Mouse (Mus musculus) brown adipose tissue, adult 24 weeks (tissue): ENCODE data around the gene Pgpep1. TPM values are rescaled to one million over a fixed set of nuclear protein-coding genes. Genes with fewer than 3 reads are reported as not detected.

Experiments
- H3K27ac ChIP-seq: fragments of 200-500 bp; replicated peaks from 2 replicates; pipeline ENCODE4 v1.5.1; 2012; ENCODE audit warnings: low read depth, mild to moderate bottlenecking, low read length
- H3K4me1 ChIP-seq: fragments of 200-500 bp; 2 replicates; pipeline ENCODE4 v1.6.1; 2012; ENCODE audit warnings: low read length, mixed read lengths; ENCODE audit not compliant: control insufficient read depth, insufficient read depth, insufficient read length
- H3K4me3 ChIP-seq: fragments of 200-500 bp; 2 replicates; pipeline ENCODE4 v1.5.1; 2012; ENCODE audit warnings: low read depth, mild to moderate bottlenecking, low read length, moderate library complexity; ENCODE audit not compliant: insufficient read depth
- polyA plus RNA-seq: library from polyadenylated mRNA; stranded (reverse); fragments of >200 nt; gene quantifications from 2 replicates; pipeline ENCODE4 v1.2.4, GENCODE M21; 2012; ENCODE audit not compliant: missing spikeins, insufficient read depth, insufficient read length

The Pgpep1 gene
- polyA plus RNA-seq, 1 experiment = 37.7 TPM

DNA sequence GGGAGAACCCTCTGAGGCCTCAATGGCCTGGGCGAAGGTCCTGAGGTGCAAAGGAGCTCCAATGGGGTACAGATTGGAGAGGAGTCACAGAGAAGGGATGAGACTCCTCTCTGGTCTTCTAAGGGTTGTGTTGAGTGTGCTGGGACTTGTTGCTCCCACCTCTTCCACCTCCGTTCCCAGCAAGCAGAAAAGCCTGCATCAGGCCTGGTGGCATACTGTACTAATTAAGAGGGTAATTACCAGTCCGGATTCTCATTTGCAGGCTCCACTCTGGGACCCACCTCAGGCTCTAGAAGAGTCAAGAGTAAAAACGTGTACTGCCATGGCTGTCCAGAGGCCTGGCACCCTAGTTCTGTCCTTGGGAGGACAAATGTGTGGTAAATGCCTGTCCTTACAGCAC, 36.8 kb upstream of the Pgpep1 start:
- H3K4me1 ChIP-seq = peaks cover 22% of the 10 kb centered on the region
- peak overlapping the region; percentile 99 for H3K27ac ChIP-seq
- H3K4me3 ChIP-seq = no peak overlapping the region

DNA sequence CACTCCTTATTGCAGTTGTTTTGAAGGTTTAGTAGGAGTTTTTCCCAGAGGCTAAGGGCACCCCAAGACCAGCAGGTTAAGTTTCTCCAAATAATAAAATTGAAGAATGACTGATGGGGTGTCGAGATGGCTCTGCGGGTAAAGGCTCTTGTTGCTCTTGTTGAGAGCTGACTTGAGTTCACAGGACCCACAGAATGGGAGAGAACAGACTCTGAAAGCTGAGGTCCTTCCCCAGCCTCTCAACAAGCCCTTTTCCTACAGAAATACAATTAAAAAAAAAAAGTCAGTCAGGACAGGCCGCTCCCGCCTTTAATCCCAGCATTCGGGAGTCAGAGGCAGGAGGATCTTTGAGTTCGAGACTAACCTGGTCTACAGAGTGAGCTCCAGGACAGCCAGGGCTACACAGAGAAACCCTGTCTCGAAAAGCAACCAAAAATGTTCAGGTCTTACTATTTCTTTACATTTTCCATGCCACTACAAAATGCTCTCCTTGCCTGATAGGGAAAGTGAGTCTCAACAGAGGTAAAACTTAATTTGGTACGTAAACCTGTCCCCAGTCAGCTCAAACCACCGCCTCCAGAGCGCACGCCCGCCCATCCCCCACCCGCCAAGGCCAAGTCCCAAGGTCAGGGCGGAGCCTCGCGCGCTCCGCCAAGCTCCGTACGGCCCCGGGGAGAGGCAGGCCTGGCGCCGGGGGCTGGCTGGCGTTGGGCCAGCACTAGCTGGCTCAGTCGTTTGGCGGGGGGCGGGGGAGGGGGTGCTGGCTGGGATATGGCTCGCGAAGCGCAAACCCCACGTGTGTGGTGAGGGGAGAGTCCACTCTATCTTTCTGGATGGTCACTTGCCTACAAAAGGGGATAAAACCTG, 36.1 kb upstream of the Pgpep1 start:
- Histone ChIP-seq H3K4me3 (no peak overlapping the region), H3K4me1 (peaks cover 23% of the 10 kb centered on the region), H3K27ac (peak overlapping the region; percentile 68)

DNA sequence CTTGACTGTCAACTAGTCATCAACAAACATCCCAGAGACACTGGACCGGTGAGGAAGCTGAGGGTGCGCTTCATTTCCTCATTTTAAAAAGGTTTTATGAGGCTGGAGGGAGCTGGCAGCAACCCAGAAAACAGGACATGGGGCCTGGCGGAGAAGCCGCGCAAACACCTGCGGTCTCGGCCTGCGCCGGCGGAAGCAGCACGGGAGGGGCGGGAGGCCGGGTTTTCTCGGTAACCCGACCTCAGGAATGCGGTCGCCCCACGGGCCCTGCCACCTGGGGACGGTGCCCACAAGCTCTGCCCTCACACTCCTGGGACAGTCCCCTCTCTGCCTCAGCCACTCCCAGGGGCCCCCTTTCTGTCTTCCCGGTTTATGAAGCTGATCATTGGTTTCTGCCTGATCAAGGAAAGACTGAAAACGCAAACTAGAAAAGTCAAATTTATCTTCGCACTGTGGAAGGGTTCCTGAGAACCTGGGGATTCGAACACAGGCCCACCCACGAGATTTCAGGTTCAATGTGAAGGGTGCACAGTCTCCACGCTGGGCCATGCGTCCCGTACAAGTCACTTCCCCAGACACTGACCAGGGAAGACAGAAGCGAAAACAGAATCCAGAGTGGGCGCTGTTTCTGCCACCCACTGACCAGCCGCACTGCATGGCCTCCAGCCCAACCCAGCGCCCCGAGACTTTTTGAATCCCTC, 35.3 kb upstream of the Pgpep1 start:
- peaks cover 23% of the 10 kb centered on the region for H3K4me1 ChIP-seq
- peak overlapping the region; percentile 68 for H3K27ac ChIP-seq
- 0 out of 2 replicates have a peak overlapping the region, but pooled peaks have one; percentile 18 for H3K4me3 ChIP-seq

DNA sequence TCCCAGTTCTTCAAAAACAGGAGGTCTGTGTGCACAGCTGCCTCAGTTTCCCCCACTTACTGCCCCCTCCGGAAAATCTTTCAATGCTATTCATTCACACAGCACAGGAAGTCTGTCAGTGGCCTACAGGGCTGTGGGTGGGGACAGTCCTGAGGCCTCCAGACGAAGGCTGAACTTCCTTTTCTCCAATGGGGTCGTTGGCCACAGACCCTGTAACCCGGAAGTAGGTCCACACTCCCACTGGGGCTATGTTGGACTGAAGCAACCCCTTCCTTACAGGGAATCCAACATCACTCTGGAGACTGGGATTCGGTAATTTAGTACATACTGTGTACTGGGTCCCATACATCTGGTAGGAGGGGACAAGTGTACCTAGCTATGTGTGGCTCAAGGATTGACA, 33.4 kb upstream of the Pgpep1 start:
- H3K4me1 ChIP-seq = peaks cover 23% of the 10 kb centered on the region
- no peak overlapping the region for H3K4me3 ChIP-seq
- H3K27ac ChIP-seq = no peak overlapping the region

DNA sequence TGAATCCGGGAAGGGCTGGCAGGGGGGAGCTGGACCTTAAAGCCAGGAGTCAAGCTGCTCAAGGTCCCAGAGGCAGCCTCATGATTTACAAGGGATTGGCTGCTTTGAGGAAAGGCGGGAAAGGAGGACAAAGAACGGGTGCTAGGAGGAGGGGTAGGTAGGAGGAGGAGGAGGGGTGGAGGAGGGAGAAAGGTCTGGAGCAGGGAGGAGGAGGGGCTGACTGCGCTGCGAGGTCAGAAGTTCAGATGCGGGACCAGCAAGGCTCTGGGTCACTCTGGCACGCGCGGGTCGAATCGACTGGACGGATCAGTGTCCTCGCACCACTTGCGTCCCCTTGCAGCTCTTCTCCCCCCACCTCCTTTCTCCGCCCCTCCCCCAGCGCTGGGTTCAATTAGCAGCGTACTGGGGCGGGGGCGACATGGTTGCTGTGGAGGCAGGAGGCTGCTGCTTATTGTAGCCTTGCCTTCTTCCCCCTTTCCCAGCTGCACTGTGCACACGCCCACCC, 31.6 kb upstream of the Pgpep1 start:
- Histone ChIP-seq H3K4me1 (peaks cover 14% of the 10 kb centered on the region), H3K4me3 (no peak overlapping the region), H3K27ac (no peak overlapping the region)

DNA sequence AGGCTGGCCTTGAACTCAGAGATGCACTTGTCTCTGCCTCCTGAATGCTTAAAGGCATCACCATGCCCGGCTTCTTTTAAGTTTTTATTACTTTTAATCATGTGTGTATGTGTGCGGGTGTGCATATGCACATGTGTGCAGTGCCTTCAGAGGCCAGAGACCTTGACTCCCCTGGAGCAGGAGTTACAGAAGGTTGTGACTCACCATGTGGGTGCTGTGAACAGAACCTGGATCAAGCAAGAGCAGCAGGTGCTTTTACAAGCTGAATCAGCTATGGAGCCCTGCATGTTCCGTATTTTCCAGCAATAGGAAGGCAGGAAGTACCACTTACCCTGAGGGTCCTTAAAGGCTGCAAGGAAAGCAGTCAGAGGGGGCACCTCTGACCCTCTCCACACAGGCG, 31.0 kb upstream of the Pgpep1 start:
- H3K4me3 ChIP-seq = no peak overlapping the region
- H3K4me1 ChIP-seq = peaks cover 14% of the 10 kb centered on the region
- H3K27ac ChIP-seq = no peak overlapping the region

DNA sequence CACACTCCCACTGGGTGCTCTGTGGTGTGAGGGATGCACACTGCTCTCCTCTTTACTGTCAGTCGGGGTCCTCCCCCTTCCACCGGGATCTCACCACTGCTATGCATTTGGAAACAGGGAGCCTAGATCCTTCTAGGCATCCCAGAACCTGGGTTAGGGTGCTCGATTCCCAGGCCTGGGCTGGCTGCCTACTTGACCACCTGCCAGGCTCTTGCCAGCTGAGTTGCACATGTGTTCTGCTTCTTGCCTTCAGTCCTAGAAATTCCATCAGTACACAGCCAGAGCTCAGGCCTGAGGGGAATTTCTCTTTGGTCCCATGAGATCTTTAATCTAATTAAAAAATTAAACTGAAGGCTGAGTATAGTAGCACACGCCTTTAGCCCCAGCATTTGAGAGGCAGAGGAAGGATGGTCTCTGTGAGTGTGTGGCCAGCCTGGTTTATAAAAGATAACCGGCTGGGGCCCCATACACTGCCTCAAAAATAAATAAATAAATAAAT, 29.8 kb upstream of the Pgpep1 start:
- Histone ChIP-seq H3K4me3 (no peak overlapping the region), H3K27ac (no peak overlapping the region), H3K4me1 (peaks cover 6% of the 10 kb centered on the region; the same call in 1 of the 2 replicates)

DNA sequence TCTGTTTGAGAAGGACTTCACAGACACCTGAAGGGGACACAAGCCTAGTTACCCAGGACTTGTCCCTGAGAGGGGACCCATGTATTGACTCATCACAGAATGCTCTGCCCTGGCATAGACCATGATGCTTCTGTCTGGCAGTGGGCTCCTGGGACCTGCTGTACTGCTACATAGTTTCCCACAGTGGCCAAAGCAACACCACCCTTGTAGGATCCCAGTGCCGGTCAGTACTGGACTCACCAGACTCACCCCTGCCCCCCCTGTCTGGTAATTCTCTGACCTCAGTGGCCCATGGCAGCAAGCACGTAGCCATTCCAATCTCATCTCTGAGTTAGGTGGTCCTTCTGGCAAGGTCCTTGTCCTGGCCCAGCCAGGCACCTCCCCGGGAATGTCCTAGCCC, 27.9 kb upstream of the Pgpep1 start:
- no peak overlapping the region for H3K27ac ChIP-seq
- no peak overlapping the region for H3K4me3 ChIP-seq
- H3K4me1 ChIP-seq = peaks cover 6% of the 10 kb centered on the region; the same call in 1 of the 2 replicates

DNA sequence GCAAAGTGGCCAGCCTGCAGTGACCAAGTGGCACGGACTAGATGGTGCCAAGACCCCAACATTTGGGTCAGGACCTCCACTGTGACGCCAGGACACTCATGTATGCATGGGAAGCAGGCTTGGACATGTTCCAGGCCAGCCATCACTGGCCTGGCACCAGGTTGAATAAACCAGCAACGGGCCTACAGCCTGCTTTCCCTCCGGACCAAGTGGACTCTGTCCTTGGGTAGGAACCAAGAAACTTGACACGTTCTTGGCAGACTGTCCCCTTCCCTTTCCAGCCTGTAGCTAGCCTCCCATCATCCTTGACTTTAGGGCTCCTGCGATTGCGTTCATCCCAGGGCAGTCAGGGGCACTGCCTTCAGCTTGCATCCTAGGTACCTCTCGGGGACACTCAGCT, 27.4 kb upstream of the Pgpep1 start:
- Histone ChIP-seq H3K4me1 (peaks cover 6% of the 10 kb centered on the region; the same call in 1 of the 2 replicates), H3K4me3 (no peak overlapping the region), H3K27ac (no peak overlapping the region)

DNA sequence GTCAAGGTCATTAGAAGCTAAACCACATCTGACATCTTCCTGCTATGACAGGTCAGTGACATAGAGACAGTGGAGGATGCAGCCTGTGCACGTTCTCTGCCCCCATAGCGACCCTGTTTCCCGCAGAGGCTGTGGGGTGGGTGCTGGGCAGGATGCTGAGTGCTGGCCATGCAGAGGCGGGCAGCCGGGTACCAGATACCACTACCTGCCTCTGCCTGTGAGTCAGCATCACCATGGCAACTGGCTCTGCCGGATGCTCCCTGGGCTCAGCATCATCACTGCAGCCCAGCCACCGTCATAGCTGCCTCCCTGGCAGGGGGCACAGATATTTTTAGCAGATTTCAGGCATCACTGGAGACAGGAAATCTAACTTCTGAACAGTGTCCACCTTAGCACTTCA, 24.1 kb upstream of the Pgpep1 start:
- Histone ChIP-seq H3K4me3 (no peak overlapping the region), H3K4me1 (peaks cover 3% of the 10 kb centered on the region; the same call in 1 of the 2 replicates)

DNA sequence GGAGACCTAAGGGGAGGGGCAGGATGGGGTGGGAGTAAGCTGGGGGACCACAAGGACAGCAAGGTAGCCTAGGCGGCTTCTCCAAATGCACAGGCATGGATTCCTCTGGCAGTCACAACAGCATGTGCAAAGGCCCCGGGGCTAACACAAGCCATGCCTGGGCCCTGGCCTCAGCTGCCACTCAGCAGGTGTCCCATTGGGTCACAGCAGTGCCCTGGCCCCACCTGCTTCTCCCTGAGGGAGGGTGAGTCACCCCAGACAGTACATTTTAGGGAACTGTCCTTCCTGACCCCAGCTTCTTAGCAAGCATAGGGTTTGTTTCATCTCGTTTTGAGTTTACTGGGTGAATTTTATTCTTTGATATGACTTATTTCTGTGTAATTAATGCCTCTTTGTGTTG, 22.5 kb upstream of the Pgpep1 start:
- H3K27ac ChIP-seq = no peak overlapping the region
- peaks cover 3% of the 10 kb centered on the region; the same call in 1 of the 2 replicates for H3K4me1 ChIP-seq
- H3K4me3 ChIP-seq = no peak overlapping the region

More for the DNA sequence above, 24.1 kb upstream of the Pgpep1 start:
- no peak overlapping the region for H3K27ac ChIP-seq

DNA sequence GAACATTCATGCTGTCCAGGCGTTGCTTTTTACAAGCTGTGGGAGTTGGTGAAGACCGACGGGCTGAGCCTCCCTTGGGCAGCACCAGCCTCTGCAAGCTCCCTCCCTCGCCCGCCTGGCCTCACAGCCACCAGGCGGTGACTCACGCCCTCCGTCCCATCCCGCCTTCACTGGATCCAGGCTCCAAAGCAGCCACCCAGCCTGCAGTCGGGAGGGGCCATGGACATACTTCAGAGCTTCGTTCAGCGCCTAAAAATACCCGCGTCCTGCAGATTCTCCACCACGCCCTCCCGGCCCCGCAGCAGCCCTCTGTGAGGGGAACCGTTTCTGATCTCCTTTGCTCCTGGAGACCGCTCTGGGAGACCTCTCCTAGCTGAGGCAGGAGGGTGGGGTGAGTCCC, 22.0 kb upstream of the Pgpep1 start:
- H3K27ac ChIP-seq = no peak overlapping the region
- H3K4me1 ChIP-seq = no peaks in the 10 kb centered on the region
- H3K4me3 ChIP-seq = no peak overlapping the region

DNA sequence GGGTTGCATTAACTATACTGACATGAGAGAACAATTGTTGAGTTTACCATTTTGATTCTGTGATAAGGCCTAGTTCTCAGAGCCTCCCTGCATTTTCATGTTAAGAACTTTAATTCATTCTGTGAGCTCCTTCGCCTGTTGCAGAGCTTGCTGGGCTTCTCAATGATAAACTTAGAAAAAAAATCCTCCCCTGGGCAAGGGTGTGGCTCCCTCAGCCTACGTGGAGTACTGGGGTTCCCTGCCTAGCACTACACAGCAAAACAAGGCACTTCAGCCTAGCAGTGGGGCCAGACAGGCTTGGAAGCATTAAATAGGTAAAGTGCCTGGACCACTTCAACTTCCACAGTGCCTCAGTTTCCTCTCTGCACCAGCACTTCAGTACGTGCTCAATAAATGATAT, 21.2 kb upstream of the Pgpep1 start:
- Histone ChIP-seq H3K27ac (no peak overlapping the region), H3K4me3 (no peak overlapping the region), H3K4me1 (no peaks in the 10 kb centered on the region)

DNA sequence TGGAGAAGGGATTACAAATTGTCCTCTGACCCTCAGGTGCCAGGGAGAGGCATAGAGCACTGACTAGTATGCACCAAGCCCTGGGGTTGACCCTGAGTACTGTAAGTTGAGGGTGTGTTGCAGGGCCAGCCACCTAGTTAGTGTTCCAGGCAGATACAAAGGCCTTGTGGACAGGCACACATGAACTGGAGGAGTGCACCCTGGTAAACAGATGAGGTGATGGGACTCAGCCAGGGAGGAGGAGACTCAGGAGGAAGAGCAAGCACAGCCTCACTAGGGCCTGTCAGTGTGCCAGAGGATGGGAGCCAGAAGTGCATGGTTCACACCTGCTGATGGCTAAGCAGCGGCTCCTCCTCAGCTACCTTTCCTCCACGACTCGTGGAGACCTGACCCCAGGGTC, 19.9 kb upstream of the Pgpep1 start:
- no peaks in the 10 kb centered on the region for H3K4me1 ChIP-seq
- H3K27ac ChIP-seq = no peak overlapping the region
- H3K4me3 ChIP-seq = no peak overlapping the region

DNA sequence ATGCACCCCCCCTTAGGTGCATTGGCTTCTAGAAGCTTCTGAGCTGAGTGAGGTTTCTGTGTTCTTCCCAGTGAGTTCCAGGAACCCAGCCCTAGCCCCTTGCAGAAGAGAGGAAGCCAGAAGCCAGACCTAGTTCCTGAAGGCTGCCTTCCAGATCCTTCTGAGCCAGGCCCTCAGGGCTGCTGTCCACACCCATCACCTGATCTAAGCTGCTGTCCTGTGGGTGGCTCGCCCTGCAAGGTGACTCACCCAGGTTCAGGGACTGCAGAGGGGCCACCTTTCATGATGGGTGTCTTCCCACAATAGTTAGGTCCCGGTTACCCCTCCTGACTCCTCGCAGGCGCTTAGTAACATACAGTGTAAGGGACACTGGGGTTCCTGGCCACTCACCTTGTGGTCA, 19.2 kb upstream of the Pgpep1 start:
- Histone ChIP-seq H3K27ac (no peak overlapping the region), H3K4me3 (no peak overlapping the region), H3K4me1 (peaks cover 6% of the 10 kb centered on the region; the same call in 1 of the 2 replicates)
